Mouse (Mus musculus) liver, embryonic 14.5 days (tissue): Measurements from ENCODE around the gene Rfx6. TPM values are rescaled to one million over a fixed set of nuclear protein-coding genes. Genes with fewer than 3 reads are reported as not detected.

Experiments
- ATAC-seq: fragments of 200-750 bp; cut with Nextera tagmentation; 2 replicates; pipeline ENCODE4 v1.8.0; 2017; ENCODE audit warnings: moderate number of reproducible peaks, mild to moderate bottlenecking, moderate library complexity; ENCODE audit not compliant: insufficient read depth
- DNase-seq, 3 experiments: peaks; one replicate each; pipeline ENCODE4 v3.0.0-alpha.2; 2012 to 2013; ENCODE audit warnings: low read depth in 3 of 3, low spot score in 3 of 3
- H3K27ac ChIP-seq: fragments of 300-500 bp; sonication (generic); 2 replicates; pipeline ENCODE4 v1.5.1; 2014; ENCODE audit warnings: moderate library complexity, mild to moderate bottlenecking, control low read depth, inconsistent platforms
- H3K27me3 ChIP-seq: fragments of 300-500 bp; sonication (generic); 2 replicates; pipeline ENCODE4 v1.6.1; 2014; ENCODE audit warnings: mild to moderate bottlenecking, low read length, moderate library complexity; ENCODE audit not compliant: control insufficient read depth, insufficient read depth
- H3K36me3 ChIP-seq: fragments of 300-500 bp; sonication (generic); replicated peaks from 2 replicates; pipeline ENCODE4 v1.6.1; 2014; ENCODE audit warnings: low read depth; ENCODE audit not compliant: control insufficient read depth, insufficient read depth
- H3K4me1 ChIP-seq, 2 experiments: fragments of 200-500 bp in 1 of 2; fragments of 300-500 bp in 1 of 2; sonication (generic) in 1 of 2; replicated peaks; 2 replicates each; pipeline ENCODE4 v1.6.1; 2012 to 2014; ENCODE audit warnings: antibody characterized with exemption in 1 of 2, inconsistent platforms in 1 of 2, low read length in 1 of 2; ENCODE audit not compliant: control insufficient read depth in 2 of 2, insufficient read depth in 2 of 2
- H3K4me2 ChIP-seq: fragments of 300-500 bp; sonication (generic); 2 replicates; pipeline ENCODE4 v1.6.1; 2014; ENCODE audit warnings: low read depth, mild to moderate bottlenecking, control low read depth, moderate library complexity
- H3K4me3 ChIP-seq, 2 experiments: fragments of 200-500 bp in 1 of 2; fragments of 300-500 bp in 1 of 2; sonication (generic) in 1 of 2; 2 replicates each; pipeline ENCODE4 v1.5.1; 2012 to 2014; ENCODE audit warnings: low read depth in 2 of 2, low read length in 2 of 2, mild to moderate bottlenecking in 2 of 2, control low read depth in 1 of 2, inconsistent platforms in 1 of 2, moderate library complexity in 1 of 2; ENCODE audit not compliant: insufficient read depth in 1 of 2
- H3K9ac ChIP-seq: fragments of 300-500 bp; sonication (generic); replicated peaks from 2 replicates; pipeline ENCODE4 v1.6.1; 2014; ENCODE audit warnings: mild to moderate bottlenecking, control low read depth, moderate library complexity
- H3K9me3 ChIP-seq: fragments of 300-500 bp; sonication (generic); 2 replicates; pipeline ENCODE4 v1.6.1; 2016; ENCODE audit warnings: low read length, mixed read lengths; ENCODE audit not compliant: control insufficient read depth
- CTCF ChIP-seq: IDR thresholded peaks from 2 replicates; pipeline ENCODE4 v1.5.1; 2016; ENCODE audit warnings: antibody characterized with exemption, low read depth, control low read depth
- EP300 ChIP-seq: IDR thresholded peaks from 2 replicates; pipeline ENCODE4 v1.6.1; 2016; ENCODE audit warnings: antibody characterized with exemption, low read depth
- WGBS: fragments of 180-500 bp; shearing (Covaris S2); extraction: QIAGEN DNeasy Blood & Tissue Kit; methylation state at CpG from one replicate; pipeline ENCODE4 v1.1.7; 2014; ENCODE audit not compliant: insufficient replicate concordance; 5-methylcytosine and 5-hydroxymethylcytosine counted together
- polyA plus RNA-seq, 2 experiments: library from polyadenylated mRNA; depleted of rRNA in 1 of 2; stranded (reverse) in 1 of 2; unstranded in 1 of 2; fragments of >200 nt; fragmentation: Nextera tagmentation in 1 of 2; extraction: Ambion mirVana in 1 of 2; gene quantifications; 2 replicates each; pipeline versions ENCODE4 v1.2.1 to v1.2.3; 2012 to 2014

Rfx6 gene
- polyA plus RNA-seq, 2 experiments, result 0.01 TPM; not detected in 1

- H3K27me3 ChIP-seq, result no peaks in the 10 kb centered on the region
- DNase-seq, result peak in 2 of 3 experiments; percentile 9 to 19
- H3K27ac ChIP-seq, result no peak overlapping the region
- no peaks in the 10 kb centered on the region for H3K36me3 ChIP-seq
- no peaks in the 10 kb centered on the region for H3K9me3 ChIP-seq
- TF ChIP-seq EP300 (no peak), CTCF (no peak)
- H3K4me2 ChIP-seq, result no peak overlapping the region
- peak; percentile 58 for ATAC-seq
- no peak overlapping the region for H3K9ac ChIP-seq
- 67% methylated on average over 2 of the region's 2 CpGs for WGBS
- H3K4me3 ChIP-seq, result no peak overlapping the region
- H3K4me1 ChIP-seq, result peaks cover 0 to 5% of the 10 kb centered on the region in 2 experiments; a peak in 2 of 4 replicates
Measured at GRCm38 (mm10) chr10:51763241-51763640, 85.7 kb downstream of the Rfx6 start.

DNA sequence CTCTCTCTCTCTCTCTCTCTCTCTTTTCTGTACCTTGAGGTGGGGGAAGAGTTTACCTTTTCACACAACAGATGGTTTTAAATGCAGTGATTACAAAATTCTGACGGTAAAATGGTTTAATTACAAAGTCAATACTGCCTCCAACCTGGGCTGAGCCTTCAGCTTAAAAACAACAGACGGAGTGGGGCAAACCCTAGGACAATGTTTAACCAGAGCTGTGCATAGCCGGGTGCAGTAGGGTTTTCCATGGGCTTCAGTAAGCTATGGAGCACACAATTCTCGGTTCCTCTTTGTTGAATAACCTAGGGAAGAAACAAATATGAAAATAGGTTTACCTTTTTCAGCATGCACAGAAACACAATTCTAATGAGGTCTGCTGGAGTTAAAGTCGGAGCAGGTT lies 90.9 kb downstream of the Rfx6 start:
- WGBS, result 38% methylated on average over 5 of the region's 5 CpGs
- ATAC-seq (no peak), DNase-seq (peak in 2 of 3 experiments; percentile 9 to 10)
- Histone ChIP-seq H3K4me2 (no peak overlapping the region), H3K27ac (no peak overlapping the region), H3K9ac (no peak overlapping the region), H3K27me3 (no peaks in the 10 kb centered on the region), H3K9me3 (no peaks in the 10 kb centered on the region), H3K36me3 (no peaks in the 10 kb centered on the region), H3K4me1 (peaks cover 0 to 5% of the 10 kb centered on the region in 2 experiments; a peak in 2 of 4 replicates), H3K4me3 (no peak overlapping the region)
- TF ChIP-seq EP300 (no peak), CTCF (no peak)

DNA sequence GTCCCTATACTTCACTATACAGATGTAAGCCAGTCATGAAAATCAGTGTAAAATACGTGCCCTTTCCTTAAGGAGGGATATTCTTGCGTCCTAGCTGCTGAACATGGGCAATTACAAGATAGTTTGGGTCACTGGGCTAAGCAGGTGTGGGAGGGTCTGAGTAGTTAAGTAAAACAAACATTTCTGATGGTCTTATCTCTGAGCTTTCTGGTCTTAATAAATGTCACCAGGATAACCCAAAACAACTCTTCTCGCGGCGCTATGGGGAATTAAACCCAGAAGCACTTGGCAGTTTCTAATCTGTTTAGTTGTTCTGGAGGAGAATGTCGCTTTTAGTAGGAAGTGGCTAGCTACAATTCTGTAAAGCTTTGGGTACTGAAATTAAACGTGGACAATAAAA lies 91.7 kb downstream of the Rfx6 start:
- no peak for ATAC-seq
- no peak for TF ChIP-seq EP300
- no peak for TF ChIP-seq CTCF
- 43% methylated on average over 7 of the region's 7 CpGs for WGBS

DNA sequence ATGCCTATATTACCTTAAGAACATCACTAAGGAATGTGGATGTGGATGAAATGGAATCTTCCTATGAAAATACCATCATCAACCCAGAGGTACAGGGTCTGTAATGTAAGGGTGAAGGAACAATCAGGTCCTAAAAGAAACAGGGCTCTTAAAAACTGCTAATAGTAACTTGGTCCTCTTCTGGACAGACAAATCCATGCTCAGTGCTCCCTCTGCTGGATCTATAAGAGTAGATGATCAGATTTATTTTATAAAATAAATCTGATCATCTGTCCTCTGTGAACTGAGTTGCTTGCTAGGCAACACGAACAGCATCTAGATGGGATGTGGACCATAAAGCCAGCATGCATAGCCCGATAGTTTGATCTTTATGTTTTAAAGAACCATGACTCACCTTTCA lies 102.1 kb downstream of the Rfx6 start:
- WGBS, result 46% methylated on average over 2 of the region's 2 CpGs
- no peaks in the 10 kb centered on the region for H3K27me3 ChIP-seq
- H3K4me2 ChIP-seq, result no peak overlapping the region
- H3K9me3 ChIP-seq, result no peaks in the 10 kb centered on the region
- no peaks in the 10 kb centered on the region for H3K36me3 ChIP-seq
- no peak overlapping the region for H3K9ac ChIP-seq
- DNase-seq (no peak), ATAC-seq (no peak)
- no peak overlapping the region for H3K27ac ChIP-seq
- no peak overlapping the region for H3K4me3 ChIP-seq
- no peaks in the 10 kb centered on the region for H3K4me1 ChIP-seq
- no peak for TF ChIP-seq EP300
- no peak for TF ChIP-seq CTCF

More for the DNA sequence above, 91.7 kb downstream of the Rfx6 start:
- Histone ChIP-seq H3K27ac (no peak overlapping the region), H3K36me3 (no peaks in the 10 kb centered on the region), H3K4me1 (peaks cover 0 to 5% of the 10 kb centered on the region in 2 experiments; a peak in 2 of 4 replicates), H3K27me3 (no peaks in the 10 kb centered on the region), H3K9ac (no peak overlapping the region), H3K4me2 (no peak overlapping the region), H3K9me3 (no peaks in the 10 kb centered on the region), H3K4me3 (no peak overlapping the region)
- DNase-seq, result no peak

Other genes with a start within 250 kb of the Rfx6 start
- gene Gm49339, start 197.1 kb upstream of the Rfx6 start, polyA plus RNA-seq (2012; rRNA removed), result 1.4 and 1.8 TPM in 2 replicates
- gene Gm49339, start 197.1 kb upstream of the Rfx6 start, polyA plus RNA-seq (2014; fragmentation: Nextera tagmentation; extraction: Ambion mirVana), result 1.1 and 2.5 TPM in 2 replicates
- 0.70 and 1.1 TPM in 2 replicates for gene Lilr4b, start 197.1 kb upstream of the Rfx6 start, polyA plus RNA-seq (2012; rRNA removed)
- 0.75 and 1.8 TPM in 2 replicates for gene Lilr4b, start 197.1 kb upstream of the Rfx6 start, polyA plus RNA-seq (2014; fragmentation: Nextera tagmentation; extraction: Ambion mirVana)
- 1.7 and 2.7 TPM in 2 replicates for gene Lilrb4a, start 186.8 kb upstream of the Rfx6 start, polyA plus RNA-seq (2012; rRNA removed)
- 0.78 and 5.0 TPM in 2 replicates for gene Lilrb4a, start 186.8 kb upstream of the Rfx6 start, polyA plus RNA-seq (2014; fragmentation: Nextera tagmentation; extraction: Ambion mirVana)
- gene Fam162b, start 87.2 kb upstream of the Rfx6 start, polyA plus RNA-seq (2012; rRNA removed), result 0.12 TPM in 1 of 2 replicates, not detected in the other
- not detected in 2 replicates for gene Fam162b, start 87.2 kb upstream of the Rfx6 start, polyA plus RNA-seq (2014; fragmentation: Nextera tagmentation; extraction: Ambion mirVana)
- not detected in 2 replicates for gene Gprc6a, start 46.3 kb upstream of the Rfx6 start, polyA plus RNA-seq (2012; rRNA removed)
- not detected in 2 replicates for gene Gprc6a, start 46.3 kb upstream of the Rfx6 start, polyA plus RNA-seq (2014; fragmentation: Nextera tagmentation; extraction: Ambion mirVana)